Mouse (Mus musculus) cerebellum, adult 11 months (tissue): ENCODE measurements at regions not wholly inside any gene's neighbourhood (a gene's known extent, or its start where the extent isn't known, plus 50 kb on each side); places are given as distances from the start of the nearest gene placed in this dataset.
"Not testable (repeated sequence)": the region's sequence is repeated elsewhere in the genome, so short reads cannot be mapped to it uniquely, and the experiment has no call there.

Experiments
- DNase-seq: peaks from one replicate; pipeline ENCODE4 v3.0.0; 2022

DNA sequence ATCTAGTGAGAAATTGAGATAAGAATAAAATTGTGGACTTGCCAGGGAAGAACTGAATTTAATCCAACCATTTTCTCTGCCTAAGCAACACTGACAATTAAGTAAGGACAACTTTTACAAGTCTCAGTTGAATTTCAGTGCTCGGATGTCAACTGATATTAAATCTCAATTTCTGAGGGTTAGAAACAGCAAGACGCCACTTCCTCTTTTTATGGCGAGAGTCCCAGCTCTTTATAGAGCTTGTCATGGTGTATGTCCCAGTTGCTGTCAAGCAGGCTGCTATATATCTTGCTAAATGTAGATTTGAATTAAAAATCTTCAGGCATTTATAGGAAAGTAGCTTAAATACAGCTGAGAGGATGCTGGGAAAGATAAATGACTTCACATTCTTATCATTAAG is 697.8 kb upstream of the Got2 start:
- no peak for DNase-seq

DNA sequence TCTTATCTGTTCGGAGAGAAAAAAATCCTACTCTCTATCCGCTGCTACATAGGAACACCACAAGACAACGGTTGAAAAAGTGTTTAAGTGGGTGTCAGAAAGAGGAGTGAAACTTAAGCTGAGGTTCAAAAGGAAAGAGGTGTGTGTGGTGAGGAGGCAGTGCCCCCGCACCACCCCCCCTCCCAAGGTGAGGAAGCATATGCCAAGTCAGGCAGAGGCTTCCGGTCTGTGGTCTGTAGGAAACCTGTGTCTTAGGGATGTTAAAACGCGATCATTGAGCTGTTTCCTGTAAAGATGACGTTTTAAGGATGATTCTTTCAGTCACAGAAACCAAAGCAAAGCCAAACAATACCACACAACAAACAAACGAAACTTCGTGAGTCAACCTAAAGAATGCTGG is 664.2 kb upstream of the Got2 start:
- DNase-seq: no peak

DNA sequence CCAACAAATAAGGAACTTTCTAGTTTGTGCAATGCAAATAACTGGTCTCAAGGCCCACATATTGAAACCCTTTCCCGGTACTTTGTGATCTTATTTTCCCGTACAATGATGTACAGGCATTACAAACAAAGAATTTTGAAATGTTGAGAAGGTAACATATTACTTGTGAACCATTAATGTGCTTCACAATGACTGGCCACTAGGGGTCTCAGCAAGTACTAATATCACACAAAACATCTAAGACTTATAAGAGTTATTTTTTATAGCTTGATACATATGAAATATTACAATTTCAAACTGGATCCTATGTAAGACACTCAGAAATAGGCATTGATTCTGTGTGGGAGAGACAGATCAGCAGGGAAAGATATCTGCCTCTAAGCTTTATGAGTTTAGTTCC is 662.1 kb upstream of the Got2 start:
- DNase-seq: no peak

DNA sequence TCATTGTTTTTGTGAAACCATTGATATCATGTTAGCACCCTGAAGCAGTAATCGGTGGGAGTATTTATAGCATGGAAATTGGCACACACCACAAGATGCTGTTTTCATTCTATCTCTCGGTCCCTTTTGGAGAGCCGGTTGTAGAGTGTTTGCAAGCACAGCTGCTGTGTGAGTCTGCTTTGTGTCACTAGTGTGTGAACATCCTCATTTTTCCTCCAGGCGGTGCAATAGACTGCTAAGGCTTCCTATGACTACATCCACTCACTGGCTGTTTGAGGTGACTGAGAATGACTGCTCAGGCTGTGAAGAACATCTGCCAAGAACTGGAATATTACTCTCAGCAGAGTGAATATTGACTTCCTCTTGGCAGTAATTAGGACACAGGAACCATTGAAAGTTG is 660.3 kb upstream of the Got2 start:
- DNase-seq: no peak

DNA sequence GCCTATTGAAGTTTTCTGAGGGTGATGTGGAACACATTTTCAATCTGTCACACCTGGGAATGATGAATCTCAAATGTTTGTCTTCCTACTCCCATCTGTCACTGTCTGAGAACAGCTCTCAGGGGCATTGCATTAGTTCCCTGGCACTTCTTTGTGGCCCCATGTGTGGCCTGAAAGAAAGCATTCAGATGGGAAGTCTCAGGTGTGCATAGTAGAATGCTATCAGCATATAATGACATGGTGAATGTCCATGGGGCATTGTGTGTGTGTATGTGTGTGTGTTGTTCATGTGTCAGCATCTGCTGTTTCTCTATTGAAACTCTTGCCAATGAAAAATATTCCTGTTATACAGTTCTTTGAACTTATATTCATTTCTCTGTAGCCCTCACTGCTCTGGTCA is 659.8 kb upstream of the Got2 start:
- DNase-seq: no peak

DNA sequence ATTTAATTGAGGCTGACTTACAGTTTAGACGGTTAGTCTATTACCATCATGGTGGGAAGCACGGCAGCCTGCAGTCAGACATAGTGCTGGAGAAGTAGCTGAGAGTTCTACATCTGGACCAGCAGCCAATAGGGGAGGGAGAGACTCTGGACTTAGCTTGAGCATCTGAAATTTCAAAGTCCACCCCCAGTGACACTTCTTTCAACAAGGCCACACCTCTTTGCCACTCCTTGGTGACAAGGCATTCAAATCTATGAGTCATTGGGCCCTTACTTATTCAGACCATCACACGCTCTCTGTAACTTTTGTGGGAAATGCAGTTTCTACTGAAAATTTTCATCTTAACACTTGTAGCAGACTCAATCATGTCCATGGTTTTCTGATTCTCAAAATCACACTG is 653.9 kb upstream of the Got2 start:
- no peak for DNase-seq

DNA sequence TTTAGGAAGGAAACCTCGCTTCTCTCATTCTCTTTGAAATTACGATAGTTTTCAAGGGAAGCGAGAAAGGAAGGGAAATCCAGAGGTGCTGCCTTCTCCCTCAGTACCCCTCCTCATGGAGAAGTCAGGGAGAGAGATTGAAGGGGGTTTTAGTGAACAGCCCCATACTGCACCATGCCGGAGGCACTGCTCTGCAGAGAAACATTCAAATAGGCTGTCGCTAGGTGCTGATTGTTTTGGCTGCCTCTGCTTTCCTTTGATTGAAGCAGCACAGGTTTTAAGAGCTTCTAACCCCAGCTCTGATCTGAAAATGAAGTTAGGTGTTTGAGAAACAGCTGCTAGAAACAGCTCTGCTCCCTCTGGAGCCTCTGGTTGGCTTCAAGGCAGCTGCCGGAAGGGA is 610.5 kb upstream of the Got2 start:
- DNase-seq: no peak

DNA sequence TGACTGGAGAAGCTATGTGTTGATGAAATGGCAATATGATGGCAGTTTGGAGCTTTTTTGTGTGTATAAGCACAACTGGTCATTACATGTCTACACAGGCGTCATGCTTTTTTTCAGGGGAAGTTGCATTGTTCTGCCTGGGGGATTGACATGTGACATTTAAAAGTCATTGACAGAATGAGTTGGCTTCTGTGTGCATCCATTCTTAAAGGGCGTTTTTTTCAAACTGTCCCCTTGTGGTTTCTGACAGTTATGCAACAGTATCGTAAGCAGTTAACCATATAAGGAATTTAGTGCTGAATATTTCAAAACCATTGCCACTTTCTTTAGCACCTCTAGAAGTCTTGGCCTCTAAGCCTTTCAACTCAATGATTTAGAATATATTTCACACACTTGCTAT is 607.1 kb upstream of the Got2 start:
- no peak for DNase-seq

DNA sequence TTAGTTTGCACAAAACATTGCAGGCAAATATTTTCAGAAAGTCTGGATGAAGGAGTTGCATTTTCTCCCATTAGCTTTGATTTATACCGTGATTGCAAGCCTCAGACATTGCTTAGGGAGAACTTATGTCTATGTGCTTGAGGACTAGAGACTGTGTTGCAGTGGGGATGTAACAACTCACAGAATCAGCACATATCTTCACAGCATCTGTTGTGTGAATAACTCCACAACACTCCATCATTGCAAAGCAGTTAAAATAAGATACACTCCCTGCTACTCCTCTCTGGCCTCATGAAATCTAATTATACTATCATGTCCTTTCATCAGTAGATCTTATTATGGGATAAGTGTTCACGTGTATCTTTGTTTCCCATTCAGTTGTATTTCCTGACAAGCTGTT is 601.5 kb upstream of the Got2 start:
- DNase-seq: no peak

DNA sequence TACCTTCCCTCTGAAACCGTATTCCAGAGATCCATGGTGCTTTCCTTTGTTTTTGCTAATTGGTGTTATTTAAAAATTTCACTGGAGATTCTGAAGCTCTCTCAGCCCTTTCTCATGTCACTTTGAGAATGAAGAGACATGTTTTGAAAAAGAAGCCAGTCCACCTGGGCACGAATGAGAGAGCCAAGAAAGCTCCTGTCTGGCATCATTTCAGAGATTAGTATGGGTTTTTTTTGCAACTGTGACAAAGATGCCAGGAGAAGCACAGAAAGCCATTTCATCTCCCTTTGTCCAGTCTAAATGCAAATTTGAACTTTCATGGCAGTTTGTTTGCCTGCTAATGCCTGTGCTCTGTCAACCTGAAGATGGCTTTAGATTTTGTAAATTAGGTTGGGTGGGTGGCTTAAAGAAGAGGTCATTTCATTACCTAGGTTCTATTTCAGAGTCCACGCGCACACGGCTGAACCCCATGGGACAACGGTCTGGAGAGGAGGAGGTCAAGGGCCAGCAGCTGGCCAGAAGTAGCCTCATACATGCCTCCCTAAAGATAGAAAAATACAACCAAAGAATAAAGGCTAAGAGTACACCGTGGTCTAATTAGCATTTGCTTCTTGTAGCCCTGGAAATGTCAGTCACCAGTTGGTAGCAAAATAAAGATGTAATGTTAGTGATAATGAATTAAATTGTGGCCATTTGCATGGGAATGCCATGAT is 600.5 kb upstream of the Got2 start:
- no peak for DNase-seq

DNA sequence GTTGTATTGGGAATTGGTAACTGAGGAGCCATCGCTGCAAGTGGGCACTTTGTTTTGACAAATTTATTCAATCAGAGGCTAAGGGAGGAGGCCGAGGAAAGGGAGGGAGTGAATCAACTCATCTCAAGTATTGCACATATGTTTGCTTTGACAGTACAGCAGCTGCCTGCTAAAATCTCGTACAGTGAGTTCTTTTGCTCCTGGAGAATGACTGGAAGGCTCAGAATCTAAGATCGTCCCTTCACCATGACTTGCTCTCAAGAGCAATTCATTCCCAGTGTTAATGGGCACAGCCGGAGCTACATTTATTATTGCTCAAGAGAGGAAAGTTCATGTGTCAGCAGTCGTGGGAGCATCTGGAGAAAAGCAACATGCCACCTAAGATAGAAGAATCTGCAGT is 567.6 kb upstream of the Got2 start:
- DNase-seq: no peak

DNA sequence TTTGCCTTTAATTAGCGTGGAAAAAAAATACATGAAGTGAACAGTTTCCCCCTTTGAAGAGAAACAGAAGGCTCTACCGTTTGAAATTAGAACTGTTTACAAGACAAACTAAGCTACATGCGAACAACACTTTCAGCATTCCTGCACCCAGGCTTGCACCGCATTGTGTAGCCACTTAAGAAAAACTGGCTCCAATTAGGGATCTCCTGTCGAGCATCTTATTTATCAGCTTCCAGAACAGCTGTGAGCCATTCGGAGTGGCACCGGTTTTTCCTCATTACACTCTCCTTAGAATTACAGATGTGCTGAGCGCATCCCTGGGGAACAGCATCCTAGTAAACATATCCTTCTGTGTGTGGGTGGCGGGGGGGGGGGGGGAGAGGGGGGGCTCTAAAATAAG is 567.0 kb upstream of the Got2 start:
- no peak for DNase-seq

DNA sequence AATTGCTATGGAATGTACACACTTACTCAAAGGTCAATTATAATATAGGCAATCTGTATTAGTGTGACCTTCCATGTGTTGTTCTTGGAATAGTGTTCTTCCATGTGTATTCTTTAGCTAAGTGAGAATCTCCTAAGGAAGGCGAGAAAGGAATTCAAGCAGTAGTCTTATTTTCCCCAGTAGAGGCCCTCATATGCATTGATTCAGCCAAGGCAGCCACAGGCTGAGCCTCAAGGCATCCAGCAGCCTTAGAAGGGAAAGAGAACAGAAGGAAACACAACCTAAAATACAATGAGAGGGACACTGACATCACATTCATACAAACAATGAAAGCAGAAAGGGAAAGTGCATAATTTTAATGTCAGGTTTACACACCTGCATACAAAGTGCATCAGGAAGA is 541.4 kb upstream of the Got2 start:
- DNase-seq: no peak

DNA sequence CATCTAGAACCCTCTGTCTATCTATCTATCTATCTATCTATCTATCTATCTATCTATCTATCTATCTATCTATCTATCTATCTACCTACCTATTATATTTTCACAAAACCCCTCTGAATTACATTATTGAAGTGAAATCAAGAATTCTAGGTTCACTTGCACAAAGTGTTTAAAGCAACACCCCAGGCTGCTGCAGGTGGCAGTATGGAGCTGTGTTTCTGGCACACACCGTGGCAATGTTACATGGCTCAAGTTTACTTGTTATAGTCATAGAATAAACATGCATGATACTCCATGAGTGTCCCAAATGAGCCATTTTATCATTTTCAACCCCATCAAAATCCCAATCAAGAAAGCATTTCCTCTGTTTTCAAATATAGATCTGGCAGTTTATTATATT is 538.6 kb upstream of the Got2 start:
- DNase-seq: no peak

DNA sequence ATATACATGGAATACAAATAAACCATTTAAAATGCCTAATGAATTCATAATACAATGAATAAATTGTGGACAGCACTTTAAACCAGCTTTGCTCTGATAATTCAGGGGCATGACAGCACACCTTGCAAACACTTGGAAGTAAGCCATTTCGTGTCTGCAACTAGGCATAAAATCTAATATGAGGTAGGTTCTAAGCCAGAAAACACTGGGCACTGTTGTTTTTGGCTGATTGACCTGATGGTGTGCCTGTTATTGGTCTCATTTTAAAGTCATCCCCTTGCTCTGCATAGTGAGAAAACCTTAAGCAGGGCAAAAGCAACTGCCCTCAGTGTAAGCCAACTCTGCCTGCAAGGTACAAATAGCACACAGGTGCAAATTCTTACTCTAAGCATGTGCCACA is 521.3 kb upstream of the Got2 start:
- DNase-seq: no peak

DNA sequence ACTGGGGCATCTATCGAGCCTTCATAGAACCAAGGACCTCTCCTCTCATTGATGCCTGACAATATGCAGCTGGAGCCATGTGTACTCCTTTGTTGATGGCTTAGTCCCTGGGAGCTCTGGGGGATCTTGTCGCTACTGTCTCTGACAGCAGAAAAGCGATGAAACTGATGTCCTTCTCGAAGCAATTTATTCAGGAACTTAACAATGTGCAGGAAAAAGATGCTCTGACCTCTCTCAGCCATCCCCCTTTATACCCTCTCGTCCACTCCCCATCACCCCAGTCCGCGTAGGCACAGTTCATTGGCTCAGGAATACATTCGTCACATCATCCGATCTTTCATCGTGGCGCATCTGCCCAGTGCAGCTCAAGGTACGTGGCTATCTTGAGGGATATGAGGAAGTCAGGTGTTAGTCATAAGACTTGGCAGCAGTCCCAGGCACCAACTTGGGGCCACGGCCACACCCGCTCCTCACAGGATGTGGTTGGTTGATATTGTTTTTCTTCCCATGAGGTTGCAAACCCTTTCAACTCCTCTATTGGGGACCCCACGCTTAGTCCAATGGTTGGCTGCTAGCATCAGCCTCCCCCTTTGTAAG is 516.3 kb upstream of the Got2 start:
- no peak for DNase-seq

DNA sequence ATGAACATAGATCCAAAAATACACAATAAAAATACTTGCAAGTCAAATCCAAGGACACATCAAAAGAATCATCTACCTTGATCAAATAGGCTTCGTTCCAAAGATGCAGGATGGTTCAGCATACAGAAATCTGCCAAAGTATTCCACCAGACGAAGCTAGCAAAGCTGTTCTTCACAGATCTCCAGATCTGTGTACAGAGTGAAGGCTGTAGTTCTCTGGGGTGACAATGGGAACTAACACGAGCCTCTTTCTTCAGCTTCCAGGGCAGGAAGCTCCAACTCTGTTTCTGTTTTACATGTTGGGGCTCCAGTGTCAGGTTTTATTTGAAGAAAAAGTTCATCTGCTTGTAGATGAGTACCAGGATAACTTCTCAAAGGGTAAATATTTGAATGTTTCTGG is 515.3 kb upstream of the Got2 start:
- no peak for DNase-seq

DNA sequence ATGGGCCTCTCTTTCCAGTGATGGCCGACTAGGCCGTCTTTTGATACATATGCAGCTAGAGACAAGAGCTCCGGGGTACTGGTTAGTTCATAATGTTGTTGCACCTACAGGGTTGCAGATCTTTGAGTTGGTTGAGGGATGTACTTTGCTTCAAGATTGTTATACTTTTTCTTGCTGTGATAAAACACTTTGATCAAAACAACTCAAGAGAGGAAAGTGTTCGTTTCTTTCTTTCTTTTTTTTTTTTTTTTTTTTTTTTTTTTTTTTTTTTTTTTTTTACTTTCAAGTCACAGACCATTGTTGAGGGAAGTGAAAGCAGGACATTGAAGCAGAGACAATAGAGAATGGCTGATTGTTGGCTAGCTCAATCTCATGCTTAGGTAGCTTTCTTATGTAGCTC is 511.0 kb upstream of the Got2 start:
- not testable (repeated sequence) for DNase-seq

DNA sequence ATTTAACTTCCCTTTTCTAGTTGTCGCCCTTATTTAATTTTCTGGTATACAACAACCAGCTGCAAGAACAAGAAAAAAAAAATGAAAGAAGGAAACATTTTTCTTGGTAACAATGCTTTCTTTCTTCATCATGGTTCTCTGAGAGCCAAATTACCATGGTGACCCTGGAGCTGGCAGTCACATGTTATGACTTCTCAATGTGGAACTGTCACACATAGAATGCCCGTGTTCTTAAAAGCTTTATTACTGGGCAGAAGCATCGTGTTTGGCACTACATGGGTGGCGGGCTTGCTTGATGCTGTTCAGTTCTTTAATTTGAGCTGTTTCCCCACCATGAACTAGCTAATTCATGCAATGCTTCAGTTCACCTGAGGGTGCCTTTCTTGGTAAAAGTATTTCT is 504.7 kb upstream of the Got2 start:
- no peak for DNase-seq

DNA sequence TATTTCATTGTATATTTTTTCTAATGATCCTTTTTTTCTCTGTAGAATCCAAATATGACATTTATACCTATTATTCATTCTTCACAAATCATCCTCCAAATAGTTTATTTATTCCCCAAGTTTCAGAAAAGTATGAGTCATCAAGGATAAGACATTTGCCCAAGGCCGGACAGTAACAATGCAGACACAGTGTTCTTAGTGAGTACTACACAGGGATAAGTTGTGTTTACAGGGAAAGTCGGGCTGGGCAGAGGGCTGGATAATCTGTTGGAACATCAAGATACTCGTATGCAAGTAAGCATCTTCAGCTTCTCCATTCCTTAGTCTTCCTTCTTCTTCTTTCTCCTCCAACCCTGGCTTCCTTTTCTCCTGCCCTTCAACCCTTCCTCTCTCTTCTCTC is 500.9 kb upstream of the Got2 start:
- DNase-seq: no peak

DNA sequence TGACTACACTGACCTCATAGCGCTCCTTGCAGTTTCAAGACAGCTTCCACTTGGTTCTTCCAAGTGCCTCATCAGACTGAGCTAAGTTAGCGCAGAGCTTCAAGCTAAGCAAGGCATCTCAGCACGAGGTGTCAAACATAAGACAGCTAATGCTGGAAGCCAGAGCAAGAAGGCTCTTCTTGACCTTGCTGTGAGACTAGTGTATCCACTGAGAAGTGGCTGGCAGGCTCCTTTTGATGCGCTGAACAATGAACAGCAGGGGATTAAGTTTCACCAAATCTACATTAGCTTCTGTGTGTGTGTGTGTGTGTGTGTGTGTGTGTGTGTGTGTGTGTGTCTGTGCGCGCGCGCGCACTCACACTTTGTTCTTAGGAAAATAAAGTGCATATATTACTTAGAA is 482.2 kb upstream of the Got2 start:
- no peak for DNase-seq

DNA sequence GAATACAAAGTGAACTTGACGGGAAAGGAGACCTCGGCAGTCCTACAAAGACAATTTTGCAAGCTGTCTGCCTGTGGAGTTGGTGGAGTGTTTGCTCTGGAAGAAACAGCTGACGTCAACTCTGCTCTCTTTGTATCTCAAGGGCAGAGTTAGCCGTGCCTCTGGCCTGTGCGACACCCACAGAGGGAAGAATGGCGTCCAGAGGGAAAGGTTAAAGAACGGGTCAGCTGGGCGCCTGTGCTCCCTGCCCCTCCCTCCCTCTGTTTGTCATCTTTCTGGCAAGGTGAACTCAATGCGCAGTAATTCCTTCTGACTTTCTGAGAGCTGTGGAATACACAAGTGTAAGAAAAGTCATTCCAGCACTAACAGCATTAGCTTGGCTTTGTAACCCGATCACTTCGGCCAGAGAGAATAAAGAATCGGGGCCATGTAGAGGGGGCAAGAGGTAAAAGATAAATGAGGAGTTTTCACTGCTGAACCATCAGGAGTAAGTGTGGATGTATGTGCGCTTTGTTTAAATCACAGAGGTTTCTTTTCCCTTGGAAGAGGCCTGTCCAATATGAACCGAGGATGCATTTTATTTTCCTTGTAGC is 474.6 kb upstream of the Got2 start:
- DNase-seq: no peak

DNA sequence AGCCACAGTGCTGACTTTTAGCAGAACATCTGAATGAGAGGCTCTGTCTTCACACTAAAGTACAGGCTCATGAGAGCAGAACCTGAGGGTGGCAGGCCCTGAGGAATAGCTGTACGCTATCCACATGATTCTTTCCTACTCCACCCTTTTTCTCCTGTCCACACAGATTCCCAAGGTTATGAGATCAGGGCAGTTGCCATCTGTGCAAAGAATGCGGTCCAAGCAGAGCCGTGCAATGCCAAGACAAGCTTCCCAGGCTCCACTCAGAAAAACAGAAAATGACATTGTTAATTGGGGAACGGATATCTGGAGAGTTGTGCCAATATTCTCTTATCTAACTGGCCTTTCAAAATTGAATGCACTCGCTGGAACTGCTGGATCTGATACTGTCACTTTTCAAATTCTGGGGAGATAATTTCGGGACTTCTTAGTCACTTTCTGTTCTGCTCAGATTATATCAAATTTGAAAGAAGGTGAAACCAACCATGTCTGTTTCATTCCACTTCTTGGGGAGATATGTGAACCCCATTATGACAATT is 462.3 kb upstream of the Got2 start:
- DNase-seq: peak; percentile 5

DNA sequence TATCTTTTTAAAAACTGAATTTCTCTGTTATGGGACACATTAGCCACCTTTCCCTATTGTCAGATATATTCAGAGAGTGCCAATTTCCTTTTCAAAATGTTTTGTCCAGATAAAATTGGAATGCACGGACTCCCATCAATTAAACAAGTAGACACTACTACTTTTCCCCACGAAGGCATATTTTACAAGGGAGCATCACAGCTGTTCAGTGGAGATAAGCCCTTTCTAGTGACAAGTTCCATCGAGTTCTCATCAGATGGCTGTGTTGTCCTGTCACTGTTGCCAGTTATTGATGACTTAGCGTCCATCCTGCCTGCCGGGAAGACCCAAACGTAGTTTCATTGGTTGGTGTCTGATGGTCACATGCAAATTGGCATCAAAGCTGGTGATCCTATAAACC is 461.2 kb upstream of the Got2 start:
- DNase-seq: no peak

DNA sequence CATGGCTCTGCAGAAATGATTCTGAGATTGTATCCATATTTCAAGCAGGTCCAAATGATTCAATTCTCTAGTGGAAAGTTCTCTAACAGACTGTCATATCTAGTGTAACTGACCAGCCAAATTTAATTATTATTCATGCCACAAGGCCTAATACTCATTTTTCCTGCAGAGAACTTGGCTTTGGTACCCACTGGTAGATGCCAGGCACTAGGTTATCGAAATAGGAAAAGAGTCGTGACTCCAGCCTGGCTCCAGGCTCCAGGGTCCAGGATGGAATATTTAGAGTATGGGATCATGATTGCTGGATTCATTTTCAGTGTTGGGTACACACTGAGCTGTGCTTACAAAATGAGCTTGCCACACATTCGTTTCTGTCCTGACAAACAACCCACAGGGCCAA is 452.4 kb upstream of the Got2 start:
- DNase-seq: no peak
